Mouse (Mus musculus) MN1 (cell line): Measurements from ENCODE around the gene St5.

Source experiments
- DNase-seq: peaks from one replicate; pipeline ENCODE4 v3.0.0-alpha.2; 2016; ENCODE audit warnings: low spot score

St5 gene

DNA sequence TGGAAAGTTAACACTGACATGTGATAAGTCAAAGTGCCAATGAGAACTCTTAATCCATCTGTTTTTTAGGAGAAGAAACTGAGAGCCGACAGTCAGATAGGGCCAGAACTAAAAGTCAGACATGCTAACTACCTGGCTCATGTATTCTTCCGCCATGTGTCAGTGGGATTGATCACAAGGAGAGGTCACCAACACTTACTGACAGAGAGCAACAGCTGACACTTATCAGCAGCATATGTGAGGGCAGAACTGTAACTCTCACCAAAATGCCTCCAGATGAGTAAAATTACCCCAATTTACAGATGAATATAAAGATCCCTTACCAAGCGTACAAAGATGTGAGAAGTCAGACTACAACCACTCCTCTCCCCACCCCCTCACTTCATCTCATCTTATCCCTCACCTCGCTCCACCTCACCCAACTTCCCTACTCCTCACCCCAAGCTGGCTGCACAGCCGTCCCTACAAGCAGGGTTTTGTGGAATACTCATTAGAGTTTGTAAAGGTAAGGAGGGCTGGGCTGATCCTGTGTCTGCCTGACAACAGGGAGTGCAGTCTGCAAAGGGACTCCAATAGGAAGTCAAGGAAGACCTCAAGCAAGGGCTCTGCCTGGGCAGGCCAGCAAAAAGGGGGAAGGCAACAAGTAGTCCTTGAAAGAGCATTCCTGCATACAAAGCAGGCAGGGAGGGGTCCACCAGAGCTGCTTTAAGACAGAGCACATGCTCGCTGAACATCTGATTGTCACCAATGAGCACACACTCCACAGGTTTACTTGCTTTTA, 93.7 kb downstream of the St5 start:
- no peak for DNase-seq

GRCm38 (mm10) chr7:109608831-109609230, 94.6 kb downstream of the St5 start:
- DNase-seq, result no peak

DNA sequence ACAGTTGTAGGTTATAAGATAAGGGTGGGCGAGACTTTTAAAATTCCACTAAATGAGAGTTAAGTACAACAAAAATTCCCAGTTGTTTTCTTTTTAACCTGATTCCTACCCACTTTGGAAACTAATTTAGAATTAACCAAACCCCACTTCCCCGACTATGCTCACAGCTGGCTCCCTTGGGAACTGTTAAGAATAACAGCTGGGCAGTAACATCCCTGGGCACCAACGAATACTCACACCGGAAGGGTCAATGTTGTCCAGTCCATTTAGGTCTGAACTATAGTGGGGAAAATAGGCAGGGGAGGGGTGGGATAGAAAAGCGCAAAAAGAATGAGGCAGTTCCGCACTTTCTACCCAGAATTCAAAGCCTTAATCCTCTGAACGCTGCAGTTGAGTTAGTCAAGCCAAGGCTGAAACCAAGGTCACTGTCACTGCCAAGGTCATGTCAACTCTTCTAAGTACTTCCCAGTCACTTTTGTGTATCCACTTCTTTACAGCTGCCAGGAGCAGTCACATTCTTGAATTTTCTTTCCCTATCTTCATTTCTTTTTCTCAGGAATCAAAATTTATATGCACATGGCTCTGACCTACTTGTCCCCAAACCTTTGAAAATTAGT, 96.3 kb downstream of the St5 start:
- DNase-seq, result no peak

GRCm38 (mm10) chr7:109602562-109602961, 100.8 kb downstream of the St5 start:
- no peak for DNase-seq

GRCm38 (mm10) chr7:109602022-109602421, 101.4 kb downstream of the St5 start:
- DNase-seq, result no peak

DNA sequence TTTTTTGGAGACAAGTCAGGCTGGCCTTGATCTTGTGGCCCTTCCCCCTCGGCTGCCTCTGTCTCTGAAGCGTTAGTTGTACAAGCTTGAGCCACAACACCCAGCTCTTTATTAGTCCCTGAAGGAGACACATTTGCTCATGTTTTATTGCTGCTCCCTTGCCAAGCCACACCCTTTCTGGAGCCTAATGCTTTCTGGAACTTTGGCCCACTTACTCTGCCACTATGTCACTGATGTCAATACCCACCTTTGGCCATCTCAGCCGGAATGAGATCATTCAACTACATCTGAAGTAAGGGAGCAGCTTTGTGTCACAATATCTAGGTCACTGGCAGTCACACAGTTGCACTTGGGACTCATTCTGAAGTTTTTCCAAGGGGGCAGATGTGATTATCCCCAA, 102.7 kb downstream of the St5 start:
- DNase-seq, result no peak

GRCm38 (mm10) chr7:109599998-109600397, 103.4 kb downstream of the St5 start:
- no peak for DNase-seq

DNA sequence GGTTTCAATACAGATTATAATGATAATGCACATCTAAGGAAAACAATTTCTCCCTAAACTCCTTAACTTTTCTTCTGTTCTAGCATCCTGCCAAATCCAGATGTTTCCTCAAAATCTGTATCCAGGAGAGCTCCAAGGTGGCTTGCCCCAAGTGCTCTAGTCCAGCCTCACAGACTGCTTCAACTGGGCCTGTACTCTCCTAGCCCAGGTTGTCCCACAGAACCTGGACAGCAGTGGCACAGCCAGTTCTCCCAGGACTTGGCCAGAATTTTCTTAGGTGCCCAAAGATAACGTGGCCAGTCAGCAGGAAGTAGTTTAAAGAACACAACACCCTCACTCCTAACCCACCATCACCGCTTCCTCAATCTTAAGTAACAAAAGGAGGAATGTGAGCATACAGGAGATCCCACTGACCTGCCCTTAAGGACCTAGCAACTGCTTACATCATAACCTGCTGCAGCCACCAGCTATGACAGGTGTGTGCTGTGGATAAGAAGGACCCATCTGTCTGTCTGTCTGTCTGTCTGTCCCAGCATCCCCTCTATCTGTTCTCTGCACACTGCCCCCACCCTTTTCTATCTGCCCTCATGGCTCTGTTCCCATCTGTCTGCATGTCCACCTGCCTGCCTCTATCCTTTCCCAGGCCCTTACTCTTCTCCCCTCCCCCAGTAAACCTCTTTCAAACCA, 108.4 kb downstream of the St5 start:
- DNase-seq, result no peak

GRCm38 (mm10) chr7:109593992-109594391, 109.4 kb downstream of the St5 start:
- no peak for DNase-seq

- DNase-seq, result no peak
These were observed 111.2 kb downstream of the St5 start for GRCm38 (mm10) chr7:109592184-109592583.

DNA sequence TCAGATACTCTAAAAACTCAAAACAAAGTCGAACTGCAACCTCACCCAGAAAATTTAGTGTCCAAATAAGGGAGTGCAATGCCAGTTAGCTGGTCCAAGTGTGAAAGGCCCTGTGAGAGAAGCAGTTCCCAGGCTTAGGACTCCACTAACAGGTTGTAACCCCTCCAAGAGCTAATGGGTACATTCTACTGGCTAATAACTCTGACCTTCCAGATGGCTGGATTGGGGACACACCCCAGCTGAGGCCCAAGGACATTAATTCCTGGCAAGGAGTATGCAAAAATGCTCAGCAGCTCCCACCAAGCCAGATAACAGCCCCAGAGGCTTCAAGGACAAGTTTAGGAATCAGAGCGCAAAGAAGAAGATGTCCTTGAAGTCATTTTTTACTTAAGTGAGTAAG, 112.8 kb downstream of the St5 start:
- no peak for DNase-seq

GRCm38 (mm10) chr7:109588990-109589389, 114.4 kb downstream of the St5 start:
- DNase-seq, result no peak

- no peak for DNase-seq
These were observed 115.3 kb downstream of the St5 start for GRCm38 (mm10) chr7:109588145-109588544.

DNA sequence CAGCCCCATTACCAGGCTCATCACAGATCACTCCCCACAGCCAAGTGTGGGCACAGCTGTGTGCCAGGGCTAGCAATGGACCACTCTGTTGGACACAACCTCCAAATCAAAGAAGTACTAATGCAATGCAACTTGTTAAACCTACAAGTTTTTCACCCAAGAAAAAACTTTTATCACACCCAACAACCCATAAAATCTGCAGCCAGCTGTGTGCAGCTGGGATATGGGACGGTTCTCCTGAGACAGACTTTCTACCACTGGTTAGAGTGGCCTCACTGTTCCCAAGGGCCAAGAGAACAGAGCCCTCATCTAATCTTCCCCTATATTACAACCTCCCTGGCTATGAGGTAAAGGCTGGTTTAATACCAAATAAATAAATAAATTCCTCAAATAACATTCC, 118.9 kb downstream of the St5 start:
- no peak for DNase-seq

DNA sequence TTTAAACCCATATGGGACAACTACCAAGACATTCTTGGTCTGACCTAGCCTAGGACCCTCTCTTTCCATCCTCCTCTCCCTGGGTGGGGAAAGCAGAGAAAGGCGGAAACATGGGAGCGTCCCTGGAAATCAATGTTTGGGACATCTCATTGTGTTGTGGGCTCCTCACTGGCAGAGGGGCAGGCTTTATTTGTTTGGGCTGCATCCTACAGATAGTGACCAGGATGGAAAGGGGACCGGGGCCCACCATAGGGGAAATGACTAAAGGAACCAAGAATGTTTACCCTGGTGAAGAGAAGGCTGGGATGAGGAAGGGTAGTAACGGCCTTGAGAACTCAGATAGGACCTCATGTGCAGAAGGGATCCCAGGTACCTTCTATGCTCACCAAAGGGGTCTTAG, 122.9 kb downstream of the St5 start:
- no peak for DNase-seq

GRCm38 (mm10) chr7:109579585-109580307, 123.7 kb downstream of the St5 start:
- no peak for DNase-seq

- DNase-seq, result no peak
These were observed 124.4 kb downstream of the St5 start for GRCm38 (mm10) chr7:109578880-109579584.

- no peak for DNase-seq
These were observed 126.8 kb downstream of the St5 start for GRCm38 (mm10) chr7:109576321-109577314.

DNA sequence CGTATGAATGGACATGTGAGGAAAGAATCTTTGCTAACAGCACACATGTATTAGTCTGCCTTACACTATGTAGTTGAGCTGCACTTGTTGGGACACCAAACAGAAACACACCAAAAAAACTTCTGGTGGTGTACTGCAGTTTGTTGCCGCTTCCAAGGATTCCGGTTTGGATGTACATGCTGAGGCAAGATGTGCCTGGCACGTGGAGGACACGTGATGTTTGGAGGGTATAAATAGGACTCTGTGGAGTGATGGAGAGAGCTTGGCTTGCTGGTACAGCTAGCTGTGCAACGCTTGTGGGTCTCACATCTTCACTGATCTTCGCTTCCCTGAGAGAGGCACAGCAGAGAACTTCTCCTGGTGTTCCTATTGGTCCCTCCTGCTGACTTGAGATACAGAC, 129.2 kb downstream of the St5 start:
- DNase-seq, result no peak

DNA sequence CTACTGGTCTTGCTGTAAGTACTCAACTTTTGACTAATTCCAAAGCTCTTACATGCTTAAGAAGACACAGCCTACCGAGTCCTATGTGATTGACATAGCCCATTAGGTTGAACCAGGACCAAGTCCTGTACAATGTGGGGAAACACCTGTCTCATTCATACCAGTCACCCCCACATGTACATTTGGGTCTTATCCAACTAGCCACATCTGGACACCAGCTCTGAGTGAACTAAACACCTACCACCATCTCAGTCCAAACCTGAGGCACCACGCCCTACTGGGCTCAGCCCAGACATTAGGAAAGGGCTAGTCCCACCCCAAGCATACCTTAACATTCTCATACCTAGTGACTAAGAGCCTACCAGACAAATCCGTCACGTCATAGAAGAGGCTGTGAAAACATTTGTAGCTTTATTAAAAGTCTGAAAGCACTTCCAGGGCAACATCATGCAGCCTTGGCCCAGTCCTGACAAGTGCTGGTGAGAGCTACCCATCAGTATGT, 135.0 kb downstream of the St5 start:
- no peak for DNase-seq
